Mouse (Mus musculus): ENCODE measurements around the gene H2-DMb1. TPM values are rescaled to one million over a fixed set of nuclear protein-coding genes. Genes with fewer than 3 reads are reported as not detected.
A peak's percentile ranks its signal among the peaks of the same experiment; 100 is the strongest.

The H2-DMb1 gene
- polyA plus RNA-seq, 1 experiment from 2014 or later = 0.76 TPM

- no peak overlapping the region for H3K27ac ChIP-seq
- peaks cover 83% of the 10 kb centered on the region for H3K27me3 ChIP-seq (ENCODE audit: control insufficient read depth, insufficient read depth, low read length)
- no peak for ATAC-seq (ENCODE audit: low FRiP score)
- WGBS = 81% methylated on average over 4 of the region's 4 CpGs
- no peaks in the 10 kb centered on the region for H3K36me3 ChIP-seq (replicated peaks; ENCODE audit: control insufficient read depth, insufficient read depth)
- H3K4me3 ChIP-seq (replicated peaks; ENCODE audit: low read length) = no peak overlapping the region
- no peak for DNase-seq (ENCODE audit: low spot score)
- no peaks in the 10 kb centered on the region for H3K9me3 ChIP-seq (ENCODE audit: control insufficient read depth, low read length)
- no peak overlapping the region for H3K4me2 ChIP-seq (replicated peaks)
- H3K4me1 ChIP-seq (replicated peaks; ENCODE audit: control insufficient read depth, insufficient read depth, low read length) = peaks cover 4% of the 10 kb centered on the region; the same call in 1 of the 2 replicates
- no peak overlapping the region for H3K9ac ChIP-seq
These were observed 41.9 kb downstream of the H2-DMb1 start for GRCm38 (mm10) chr17:34194723-34195122.

- ATAC-seq (ENCODE audit: low FRiP score) (no peak), DNase-seq (ENCODE audit: low spot score) (no peak)
- Histone ChIP-seq H3K4me2 (replicated peaks) (no peak overlapping the region), H3K9me3 (ENCODE audit: control insufficient read depth, low read length) (no peaks in the 10 kb centered on the region), H3K4me3 (replicated peaks; ENCODE audit: low read length) (no peak overlapping the region), H3K4me1 (replicated peaks; ENCODE audit: control insufficient read depth, insufficient read depth, low read length) (peaks cover 4% of the 10 kb centered on the region; the same call in 1 of the 2 replicates), H3K36me3 (replicated peaks; ENCODE audit: control insufficient read depth, insufficient read depth) (no peaks in the 10 kb centered on the region), H3K27ac (no peak overlapping the region), H3K9ac (no peak overlapping the region), H3K27me3 (ENCODE audit: control insufficient read depth, insufficient read depth, low read length) (peaks cover 82% of the 10 kb centered on the region)
- WGBS = 33% methylated on average over 12 of the region's 12 CpGs
These were observed 43.6 kb downstream of the H2-DMb1 start for GRCm38 (mm10) chr17:34196491-34196890.

- Histone ChIP-seq H3K9me3 (ENCODE audit: control insufficient read depth, low read length) (no peaks in the 10 kb centered on the region), H3K4me3 (replicated peaks; ENCODE audit: low read length) (peak within 1 kb of the TSS; percentile 34), H3K9ac (peak within 1 kb of the TSS; percentile 47), H3K27ac (no peak within 1 kb of the TSS), H3K4me1 (replicated peaks; ENCODE audit: control insufficient read depth, insufficient read depth, low read length) (peaks cover 4% of the 10 kb centered on the region; the same call in 1 of the 2 replicates), H3K36me3 (replicated peaks; ENCODE audit: control insufficient read depth, insufficient read depth) (no peaks in the 10 kb centered on the region), H3K27me3 (ENCODE audit: control insufficient read depth, insufficient read depth, low read length) (peaks cover 75% of the 10 kb centered on the region), H3K4me2 (replicated peaks) (peak within 1 kb of the TSS; percentile 66)
- DNase-seq (ENCODE audit: low spot score) (peak; percentile 90), ATAC-seq (ENCODE audit: low FRiP score) (peak; percentile 79; the same call in 1 of the 2 replicates)
- WGBS = 7% methylated on average over 41 of the region's 41 CpGs
These were observed 44.3 kb downstream of the H2-DMb1 start, which contains the start of gene Psmb8 for GRCm38 (mm10) chr17:34196941-34197894. Gene Psmb8 (plus strand): TSS chr17:34197721.

GRCm38 (mm10) chr17:34197904-34198520 is 45.1 kb downstream of the H2-DMb1 start:
- peak overlapping the region; percentile 66 for H3K4me2 ChIP-seq (replicated peaks)
- DNase-seq (ENCODE audit: low spot score) (no peak), ATAC-seq (ENCODE audit: low FRiP score) (peak; percentile 39; the same call in 1 of the 2 replicates)
- H3K36me3 ChIP-seq (replicated peaks; ENCODE audit: control insufficient read depth, insufficient read depth) = no peaks in the 10 kb centered on the region
- H3K9me3 ChIP-seq (ENCODE audit: control insufficient read depth, low read length) = no peaks in the 10 kb centered on the region
- peaks cover 4% of the 10 kb centered on the region; the same call in 1 of the 2 replicates for H3K4me1 ChIP-seq (replicated peaks; ENCODE audit: control insufficient read depth, insufficient read depth, low read length)
- 1% methylated on average over 32 of the region's 32 CpGs for WGBS
- peak overlapping the region; percentile 34 for H3K4me3 ChIP-seq (replicated peaks; ENCODE audit: low read length)
- peak overlapping the region; percentile 47 for H3K9ac ChIP-seq
- no peak overlapping the region for H3K27ac ChIP-seq
- peaks cover 67% of the 10 kb centered on the region for H3K27me3 ChIP-seq (ENCODE audit: control insufficient read depth, insufficient read depth, low read length)

- DNase-seq (ENCODE audit: low spot score) (no peak), ATAC-seq (ENCODE audit: low FRiP score) (no peak)
- 12% methylated on average over 11 of the region's 11 CpGs for WGBS
- Histone ChIP-seq H3K4me3 (replicated peaks; ENCODE audit: low read length) (peak overlapping the region; percentile 34), H3K9ac (0 out of 2 replicates have a peak overlapping the region, but pooled peaks have one; percentile 47), H3K9me3 (ENCODE audit: control insufficient read depth, low read length) (no peaks in the 10 kb centered on the region), H3K4me1 (replicated peaks; ENCODE audit: control insufficient read depth, insufficient read depth, low read length) (peaks cover 4% of the 10 kb centered on the region; the same call in 1 of the 2 replicates), H3K4me2 (replicated peaks) (peak overlapping the region; percentile 66), H3K36me3 (replicated peaks; ENCODE audit: control insufficient read depth, insufficient read depth) (no peaks in the 10 kb centered on the region), H3K27ac (no peak overlapping the region), H3K27me3 (ENCODE audit: control insufficient read depth, insufficient read depth, low read length) (peaks cover 67% of the 10 kb centered on the region)
These were observed 45.6 kb downstream of the H2-DMb1 start for GRCm38 (mm10) chr17:34198521-34198912.

DNA sequence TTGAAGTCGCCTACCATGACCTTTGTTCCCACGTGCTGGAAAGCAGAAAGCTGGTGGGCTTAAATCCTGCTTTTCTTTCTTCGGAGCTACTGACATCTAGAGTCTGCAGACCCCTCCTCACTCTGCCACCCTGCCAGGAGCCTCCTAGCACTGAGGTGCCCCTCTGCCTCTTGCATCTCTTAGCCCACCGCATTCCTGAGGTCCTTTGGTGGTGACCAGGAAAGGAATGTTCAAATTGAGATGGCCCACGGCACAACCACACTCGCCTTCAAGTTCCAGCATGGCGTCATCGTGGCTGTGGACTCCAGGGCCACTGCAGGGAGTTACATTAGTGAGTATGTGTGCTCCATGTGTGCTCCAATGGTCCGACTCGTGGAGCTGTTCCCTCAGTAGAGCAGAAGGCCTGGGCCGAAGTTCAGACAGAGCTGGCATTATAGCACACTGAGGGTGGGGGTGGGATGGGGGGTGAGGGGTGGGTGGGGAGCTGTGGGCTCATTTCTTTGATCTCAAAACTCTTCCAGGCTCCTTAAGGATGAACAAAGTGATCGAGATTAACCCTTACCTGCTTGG is 46.3 kb downstream of the H2-DMb1 start:
- no peaks in the 10 kb centered on the region for H3K36me3 ChIP-seq (replicated peaks; ENCODE audit: control insufficient read depth, insufficient read depth)
- no peak overlapping the region for H3K4me3 ChIP-seq (replicated peaks; ENCODE audit: low read length)
- H3K4me1 ChIP-seq (replicated peaks; ENCODE audit: control insufficient read depth, insufficient read depth, low read length) = peaks cover 4% of the 10 kb centered on the region; the same call in 1 of the 2 replicates
- H3K9ac ChIP-seq = no peak overlapping the region
- ATAC-seq (ENCODE audit: low FRiP score) = no peak
- no peaks in the 10 kb centered on the region for H3K9me3 ChIP-seq (ENCODE audit: control insufficient read depth, low read length)
- no peak overlapping the region for H3K27ac ChIP-seq
- DNase-seq (ENCODE audit: low spot score) = no peak
- 64% methylated on average over 12 of the region's 12 CpGs for WGBS
- no peak overlapping the region for H3K4me2 ChIP-seq (replicated peaks)
- H3K27me3 ChIP-seq (ENCODE audit: control insufficient read depth, insufficient read depth, low read length) = peaks cover 67% of the 10 kb centered on the region

DNA sequence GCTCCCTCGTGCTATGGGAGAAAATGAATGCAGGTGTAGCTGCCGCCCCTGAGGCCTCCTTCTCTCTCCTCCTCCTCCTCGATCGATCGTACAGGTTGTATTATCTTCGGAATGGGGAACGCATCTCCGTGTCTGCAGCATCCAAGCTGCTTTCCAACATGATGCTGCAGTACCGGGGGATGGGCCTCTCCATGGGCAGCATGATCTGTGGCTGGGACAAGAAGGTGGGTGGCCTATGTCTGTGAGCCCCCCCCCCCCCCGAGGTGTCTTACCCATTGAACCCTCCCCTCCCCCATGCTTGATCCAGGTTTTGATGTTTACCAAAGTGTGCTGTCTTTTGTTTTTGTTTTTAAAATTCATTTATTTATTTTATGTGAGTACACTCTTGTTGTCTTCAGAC is 47.2 kb downstream of the H2-DMb1 start:
- WGBS = 83% methylated on average over 10 of the region's 10 CpGs
- Histone ChIP-seq H3K4me1 (replicated peaks; ENCODE audit: control insufficient read depth, insufficient read depth, low read length) (peaks cover 7% of the 10 kb centered on the region; the same call in 1 of the 2 replicates), H3K36me3 (replicated peaks; ENCODE audit: control insufficient read depth, insufficient read depth) (no peaks in the 10 kb centered on the region), H3K9me3 (ENCODE audit: control insufficient read depth, low read length) (no peaks in the 10 kb centered on the region), H3K4me3 (replicated peaks; ENCODE audit: low read length) (no peak overlapping the region), H3K27ac (no peak overlapping the region), H3K4me2 (replicated peaks) (no peak overlapping the region), H3K27me3 (ENCODE audit: control insufficient read depth, insufficient read depth, low read length) (peaks cover 65% of the 10 kb centered on the region), H3K9ac (no peak overlapping the region)
- ATAC-seq (ENCODE audit: low FRiP score) (no peak), DNase-seq (ENCODE audit: low spot score) (no peak)

DNA sequence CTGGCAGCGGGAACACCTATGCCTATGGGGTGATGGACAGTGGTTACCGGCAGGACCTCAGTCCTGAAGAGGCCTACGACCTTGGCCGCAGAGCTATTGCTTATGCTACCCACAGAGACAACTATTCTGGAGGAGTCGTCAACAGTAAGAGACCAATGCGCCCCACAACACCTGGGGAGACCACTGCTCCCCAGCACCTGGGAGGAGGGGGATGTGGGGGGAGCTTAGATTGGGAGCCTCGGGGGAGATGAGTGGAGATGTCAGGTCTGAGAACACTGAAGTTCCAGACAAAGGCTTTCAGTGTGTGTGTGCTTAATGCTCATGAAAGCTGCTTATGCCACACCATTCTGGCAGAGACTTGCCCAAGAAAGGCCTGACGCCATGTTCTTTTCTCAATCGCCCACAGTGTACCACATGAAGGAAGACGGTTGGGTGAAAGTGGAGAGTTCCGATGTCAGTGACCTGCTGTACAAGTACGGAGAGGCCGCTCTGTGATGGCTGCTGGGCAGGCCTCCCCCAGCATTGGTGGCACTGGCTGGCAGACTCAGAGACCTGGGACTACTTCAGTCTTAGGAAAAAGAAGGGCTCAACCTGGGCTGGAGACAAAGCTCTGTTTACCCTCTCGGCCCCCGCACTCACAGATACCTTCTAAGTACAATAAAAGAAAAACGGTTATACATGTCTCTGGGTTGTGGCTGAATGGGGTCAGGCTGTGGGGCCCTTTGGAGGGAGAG is 48.1 kb downstream of the H2-DMb1 start:
- Histone ChIP-seq H3K27me3 (ENCODE audit: control insufficient read depth, insufficient read depth, low read length) (peaks cover 65% of the 10 kb centered on the region), H3K4me1 (replicated peaks; ENCODE audit: control insufficient read depth, insufficient read depth, low read length) (peaks cover 7% of the 10 kb centered on the region; the same call in 1 of the 2 replicates), H3K27ac (no peak overlapping the region), H3K4me3 (replicated peaks; ENCODE audit: low read length) (no peak overlapping the region), H3K9me3 (ENCODE audit: control insufficient read depth, low read length) (no peaks in the 10 kb centered on the region), H3K9ac (no peak overlapping the region), H3K36me3 (replicated peaks; ENCODE audit: control insufficient read depth, insufficient read depth) (no peaks in the 10 kb centered on the region), H3K4me2 (replicated peaks) (no peak overlapping the region)
- WGBS = 86% methylated on average over 16 of the region's 16 CpGs
- DNase-seq (ENCODE audit: low spot score) (no peak), ATAC-seq (ENCODE audit: low FRiP score) (no peak)

Measured in hindbrain, embryonic 14.5 days (tissue).